Mouse (Mus musculus) frontal cortex, adult (tissue): ENCODE data around the gene Msrb3.
A peak's percentile ranks its signal among the peaks of the same experiment; 100 is the strongest.

ENCODE experiments used
- ATAC-seq: cut with Nextera tagmentation; 2 replicates; pipeline ENCODE4 v1.9.2; 2017; ENCODE audit warnings: mild to moderate bottlenecking, moderate library complexity, mixed read lengths; ENCODE audit not compliant: low TSS enrichment

Gene Msrb3

GRCm38 (mm10) chr10:120898357-120898756 is 544 bp downstream of the Msrb3 start:
- ATAC-seq: no peak

GRCm38 (mm10) chr10:120895899-120896289 is 3.0 kb downstream of the Msrb3 start:
- no peak for ATAC-seq

- ATAC-seq: no peak
Measured at GRCm38 (mm10) chr10:120894978-120895898, 3.7 kb downstream of the Msrb3 start.

GRCm38 (mm10) chr10:120893938-120894337 is 5.0 kb downstream of the Msrb3 start:
- ATAC-seq: no peak

DNA sequence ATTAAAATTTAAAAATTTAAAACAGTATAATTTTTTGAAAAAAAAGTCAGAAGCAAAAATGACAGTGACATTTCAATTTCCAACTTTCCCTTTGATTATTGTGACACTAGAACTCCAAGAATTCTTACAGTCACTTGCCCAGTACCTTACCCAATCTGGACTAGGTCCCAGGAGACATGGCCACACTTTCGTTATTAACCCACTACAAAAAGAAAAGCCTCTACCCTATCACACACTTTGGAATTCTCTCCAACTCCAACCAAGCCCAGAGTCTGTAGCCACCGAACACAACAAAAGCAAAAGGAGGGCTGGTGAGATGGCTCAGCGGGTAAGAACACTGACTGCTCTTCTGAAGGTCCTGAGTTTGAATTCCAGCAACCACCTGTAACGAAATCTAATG is 7.8 kb downstream of the Msrb3 start:
- ATAC-seq: no peak

DNA sequence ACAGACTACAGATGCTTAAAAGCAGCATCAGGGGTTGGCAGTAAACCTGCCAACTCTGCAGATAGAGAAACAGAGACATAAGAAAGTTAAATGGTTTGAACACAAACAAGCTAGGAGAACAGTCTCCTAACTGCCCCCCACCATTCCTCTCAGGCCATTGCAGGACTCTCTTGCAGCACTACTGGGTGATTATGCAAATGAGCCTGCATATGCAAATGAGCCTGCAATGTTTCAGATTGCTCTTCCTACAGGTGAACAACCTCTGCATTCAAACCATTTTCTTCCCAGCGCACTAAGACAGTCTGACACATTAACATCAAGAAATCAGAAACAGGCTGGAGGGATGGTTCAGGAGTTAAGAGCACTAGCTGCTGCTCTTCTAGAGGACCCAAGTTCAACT is 8.3 kb downstream of the Msrb3 start:
- ATAC-seq: no peak

- ATAC-seq: no peak
Measured at GRCm38 (mm10) chr10:120888531-120888930, 10.4 kb downstream of the Msrb3 start.

DNA sequence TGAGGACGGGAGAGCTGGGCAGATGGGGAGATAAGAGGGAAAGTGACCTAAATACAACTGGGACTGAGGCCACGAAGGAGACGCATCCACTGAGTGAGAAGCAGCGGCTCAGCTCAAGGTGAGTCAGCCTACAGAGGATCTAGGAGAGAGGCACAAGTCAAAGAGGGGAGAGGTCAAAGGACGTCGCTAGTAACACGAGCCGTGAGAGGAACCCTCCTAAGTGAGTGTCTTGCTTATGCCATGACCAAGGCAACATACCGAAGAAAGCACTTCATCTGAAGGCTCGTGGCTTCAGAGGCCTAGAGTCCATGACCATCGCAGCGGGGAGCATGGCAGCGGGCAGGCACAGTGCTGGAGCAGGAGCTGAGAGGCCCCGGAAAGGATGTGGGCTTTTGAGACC is 14.7 kb downstream of the Msrb3 start:
- no peak for ATAC-seq

DNA sequence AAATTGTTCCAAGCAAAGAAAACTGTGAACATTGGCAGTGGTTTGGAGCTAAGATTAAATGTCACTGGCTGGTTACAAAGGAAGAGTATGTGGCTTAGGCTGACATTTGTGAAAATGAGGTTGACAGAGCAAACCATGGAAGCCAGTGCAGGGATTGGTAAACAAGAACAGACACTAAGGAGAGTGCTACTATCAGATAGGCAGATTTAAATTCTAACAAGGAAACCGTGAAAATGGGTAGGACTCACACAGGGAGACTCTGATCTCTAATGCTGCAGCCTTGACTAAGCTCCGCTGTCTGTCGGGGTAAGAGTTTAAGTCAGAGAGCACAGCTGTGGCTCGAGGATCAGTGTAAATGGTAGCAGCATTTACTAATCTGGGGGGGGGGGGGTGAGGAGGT is 15.2 kb downstream of the Msrb3 start:
- ATAC-seq: no peak

DNA sequence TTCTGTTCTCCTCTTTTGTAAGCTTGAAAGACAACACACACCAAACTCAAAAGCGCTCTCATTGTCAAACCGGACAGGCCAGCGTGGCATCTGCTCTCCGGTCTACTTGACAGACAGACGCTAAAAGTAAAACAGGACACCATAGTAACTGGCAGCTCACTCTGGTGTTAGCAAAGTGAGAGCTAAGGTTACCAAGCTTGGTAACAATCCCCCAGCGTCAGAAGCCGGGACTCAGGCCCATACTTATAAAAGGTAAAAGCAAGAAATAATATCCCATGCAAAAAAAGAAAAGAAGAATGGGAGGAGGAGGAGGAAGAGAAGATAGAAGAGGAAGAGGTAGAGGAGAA is 15.9 kb downstream of the Msrb3 start:
- no peak; the same call in 1 of the 2 replicates for ATAC-seq

- peak; percentile 98 for ATAC-seq
Measured at GRCm38 (mm10) chr10:120882347-120883068, 16.4 kb downstream of the Msrb3 start.

- peak; percentile 35; the same call in 1 of the 2 replicates for ATAC-seq
Measured at GRCm38 (mm10) chr10:120876549-120877270, 22.2 kb downstream of the Msrb3 start.

DNA sequence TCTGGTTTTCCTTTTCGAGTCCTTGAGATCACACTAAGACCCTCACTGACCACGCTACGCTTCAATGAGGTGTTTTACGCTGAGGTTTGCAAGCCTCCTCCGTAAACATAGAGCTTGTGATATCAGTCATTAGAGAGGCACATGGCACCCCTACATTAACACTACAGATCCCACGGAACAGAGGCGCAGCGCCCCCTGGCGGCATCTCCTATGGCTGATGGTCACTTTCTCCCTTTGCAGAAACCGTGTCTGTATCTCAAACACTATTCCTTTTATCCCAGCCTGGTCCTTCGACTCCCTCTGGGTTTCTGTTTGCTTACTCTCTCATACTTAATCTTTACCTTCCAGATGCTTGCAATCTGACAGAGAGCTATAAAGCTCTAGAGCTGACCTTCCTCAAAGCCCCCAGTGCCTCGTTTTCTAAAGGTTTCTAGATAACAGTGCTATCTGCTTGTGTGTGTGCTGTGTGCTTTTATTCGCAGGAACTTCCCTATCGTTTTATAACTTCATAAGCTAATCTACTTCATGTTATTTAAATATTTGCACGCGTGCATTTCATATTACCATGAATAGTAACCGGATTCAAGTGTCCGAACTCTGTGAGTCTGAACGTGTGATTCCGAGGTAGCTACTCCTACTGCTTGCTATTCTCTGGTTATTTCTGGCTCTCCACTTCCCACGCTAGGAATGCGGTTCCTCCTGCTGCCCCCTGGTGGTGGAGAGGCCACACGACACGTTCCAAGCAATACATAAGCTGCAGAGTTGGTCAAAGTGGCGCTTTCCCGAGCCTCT is 23.0 kb downstream of the Msrb3 start:
- ATAC-seq: peak; percentile 91

- ATAC-seq: no peak
Measured at GRCm38 (mm10) chr10:120874261-120874660, 24.6 kb downstream of the Msrb3 start.

- no peak for ATAC-seq
Measured at GRCm38 (mm10) chr10:120873646-120874201, 25.2 kb downstream of the Msrb3 start.

GRCm38 (mm10) chr10:120872483-120872862 is 26.4 kb downstream of the Msrb3 start:
- peak; percentile 58 for ATAC-seq

- ATAC-seq: no peak
Measured at GRCm38 (mm10) chr10:120871630-120872482, 27.0 kb downstream of the Msrb3 start.

- ATAC-seq: no peak
Measured at GRCm38 (mm10) chr10:120871096-120871495, 27.8 kb downstream of the Msrb3 start.

GRCm38 (mm10) chr10:120869241-120869775 is 29.6 kb downstream of the Msrb3 start:
- no peak for ATAC-seq

GRCm38 (mm10) chr10:120864446-120864845 is 34.5 kb downstream of the Msrb3 start:
- peak; percentile 91 for ATAC-seq
